Mouse (Mus musculus) bone marrow macrophage, adult 2 months (primary cell): ENCODE measurements around the gene Dnah6. TPM values are rescaled to one million over a fixed set of nuclear protein-coding genes. Genes with fewer than 3 reads are reported as not detected.

Source experiments
- H3K27ac ChIP-seq: 2 replicates; pipeline ENCODE4 v1.5.1; 2012; ENCODE audit warnings: low read depth, low read length; ENCODE audit not compliant: insufficient read depth
- H3K4me1 ChIP-seq: 2 replicates; pipeline ENCODE4 v1.6.1; 2012; ENCODE audit warnings: low read length; ENCODE audit not compliant: control insufficient read depth, insufficient read depth
- H3K4me3 ChIP-seq: 2 replicates; pipeline ENCODE4 v1.5.1; 2012; ENCODE audit warnings: mild to moderate bottlenecking, low read length, moderate library complexity; ENCODE audit not compliant: insufficient read depth
- CTCF ChIP-seq: IDR thresholded peaks from 2 replicates; pipeline ENCODE4 v1.5.1; 2012; ENCODE audit warnings: low read depth, mild to moderate bottlenecking, low read length, moderate library complexity
- POLR2A ChIP-seq: IDR thresholded peaks from 2 replicates; pipeline ENCODE4 v1.6.1; 2012; ENCODE audit warnings: mild to moderate bottlenecking, low read depth, low read length, borderline replicate concordance
- polyA plus RNA-seq: library from polyadenylated mRNA; stranded (reverse); fragments of >200 nt; gene quantifications from 2 replicates; pipeline ENCODE4 v1.2.4, GENCODE M21; 2012; ENCODE audit not compliant: missing spikeins, insufficient read depth, insufficient read length

Dnah6 gene
- polyA plus RNA-seq, 1 experiment, result not detected

DNA sequence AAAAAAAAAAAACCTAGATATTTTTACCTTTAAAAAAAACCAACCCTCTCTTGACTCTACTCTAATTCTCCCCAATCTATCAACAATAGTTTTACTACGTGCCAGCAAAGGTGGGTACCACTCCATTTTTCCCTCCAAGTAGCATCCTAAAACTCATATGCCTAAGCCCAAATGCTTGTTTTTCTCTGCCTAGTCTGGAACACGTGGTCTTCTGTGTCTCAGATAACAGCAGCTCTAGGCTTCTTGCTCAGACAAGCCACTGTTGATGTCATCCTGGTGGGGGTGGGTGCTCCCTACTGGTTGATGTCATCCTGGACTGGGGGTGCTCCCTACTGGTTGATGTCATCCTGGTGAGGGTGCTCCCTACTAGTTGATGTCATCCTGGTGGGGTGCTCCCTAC, 17.7 kb downstream of the Dnah6 start:
- TF ChIP-seq POLR2A (no peak), CTCF (no peak)
- Histone ChIP-seq H3K4me1 (peaks cover 4% of the 10 kb centered on the region), H3K27ac (no peak overlapping the region), H3K4me3 (no peak overlapping the region)

DNA sequence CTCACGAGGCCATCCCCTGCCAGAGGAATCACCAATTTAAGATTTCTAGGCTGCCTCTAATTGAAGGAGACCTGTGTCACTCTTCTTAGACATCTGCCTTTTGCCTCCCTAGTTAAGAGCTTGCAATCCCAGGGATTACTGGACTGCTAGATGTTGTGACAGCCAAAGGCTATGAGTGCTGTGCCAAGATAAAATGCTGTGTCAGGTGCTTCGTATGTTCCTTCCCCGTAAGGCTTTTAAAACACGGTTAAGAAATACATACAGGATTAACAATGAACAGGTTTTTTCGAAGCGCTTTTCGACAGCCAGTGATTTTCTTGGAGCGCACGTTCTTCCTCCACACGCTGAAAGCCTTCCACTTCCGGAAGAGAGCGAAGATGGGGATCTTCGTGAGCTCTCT, 26.2 kb downstream of the Dnah6 start:
- TF ChIP-seq POLR2A (no peak), CTCF (no peak)
- H3K4me1 ChIP-seq, result no peaks in the 10 kb centered on the region
- H3K4me3 ChIP-seq, result no peak overlapping the region
- no peak overlapping the region for H3K27ac ChIP-seq

DNA sequence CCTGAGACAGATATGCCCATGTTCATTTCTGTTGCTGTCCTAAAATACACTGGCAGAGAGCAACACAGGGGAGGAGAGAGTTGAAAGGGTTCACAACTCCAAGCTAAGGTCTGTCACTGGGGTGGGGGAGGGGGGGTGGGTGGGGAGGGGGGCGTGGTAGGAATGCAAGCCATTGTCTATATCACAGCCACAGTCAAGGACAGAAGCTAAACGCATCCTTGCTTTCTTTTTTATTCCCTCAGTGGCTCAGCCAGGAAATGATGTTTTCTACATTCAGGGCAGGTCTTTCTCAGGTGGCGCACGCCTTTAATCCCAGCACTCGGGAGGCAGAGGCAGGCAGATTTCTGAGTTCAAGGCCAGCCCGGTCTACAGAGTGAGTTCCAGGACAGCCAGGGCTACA, 30.7 kb downstream of the Dnah6 start:
- H3K27ac ChIP-seq, result no peak overlapping the region
- H3K4me3 ChIP-seq, result no peak overlapping the region
- TF ChIP-seq POLR2A (no peak), CTCF (no peak)
- H3K4me1 ChIP-seq, result no peaks in the 10 kb centered on the region

GRCm38 (mm10) chr6:73184276-73184675, 37.2 kb downstream of the Dnah6 start:
- H3K27ac ChIP-seq, result no peak overlapping the region
- TF ChIP-seq CTCF (no peak), POLR2A (no peak)
- no peak overlapping the region for H3K4me3 ChIP-seq
- peaks cover 6% of the 10 kb centered on the region for H3K4me1 ChIP-seq

DNA sequence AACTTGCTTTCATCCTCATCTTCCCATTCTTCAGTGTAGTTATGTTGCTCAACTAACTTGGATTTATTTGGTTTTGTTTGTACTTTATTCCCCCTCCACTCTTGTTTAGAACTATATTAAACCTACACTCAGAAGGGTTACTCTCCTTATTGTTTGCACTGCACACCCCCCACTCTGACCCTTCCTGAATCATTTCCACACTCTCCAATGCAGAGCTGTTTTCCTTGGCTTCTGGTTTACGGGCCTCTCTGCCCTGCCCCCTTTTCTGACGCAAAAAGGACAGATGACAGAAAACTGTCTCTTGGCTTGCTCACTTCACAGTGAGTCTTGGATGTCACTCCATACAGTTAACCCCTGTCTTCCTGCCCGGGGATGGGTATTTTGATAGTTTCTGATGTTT, 38.5 kb downstream of the Dnah6 start:
- Histone ChIP-seq H3K4me1 (peaks cover 6% of the 10 kb centered on the region), H3K4me3 (no peak overlapping the region), H3K27ac (no peak overlapping the region)
- TF ChIP-seq POLR2A, result no peak
- TF ChIP-seq CTCF, result no peak

DNA sequence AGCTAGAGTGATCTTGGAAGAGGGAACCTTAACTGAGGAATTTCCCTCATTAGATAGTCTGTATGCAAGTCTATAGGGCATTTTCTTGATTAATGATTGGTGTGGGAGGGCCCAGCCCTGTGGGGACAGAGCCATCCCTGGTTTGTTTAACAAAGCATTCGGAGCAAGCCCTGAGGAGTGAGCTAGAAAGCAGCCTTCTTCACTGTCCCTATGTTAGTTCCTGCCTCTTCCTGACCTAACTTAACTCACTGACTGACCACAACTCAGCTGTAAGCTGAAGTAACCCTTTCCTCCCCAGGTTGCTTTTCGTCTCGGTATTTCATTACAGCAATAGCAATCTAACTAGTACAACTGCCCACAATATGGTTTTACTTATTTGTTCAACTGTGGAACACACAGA, 39.0 kb downstream of the Dnah6 start:
- Histone ChIP-seq H3K4me3 (no peak overlapping the region), H3K27ac (no peak overlapping the region), H3K4me1 (peaks cover 6% of the 10 kb centered on the region)
- no peak for TF ChIP-seq POLR2A
- TF ChIP-seq CTCF, result no peak

GRCm38 (mm10) chr6:73182006-73182405, 39.4 kb downstream of the Dnah6 start:
- Histone ChIP-seq H3K27ac (no peak overlapping the region), H3K4me3 (no peak overlapping the region), H3K4me1 (peaks cover 6% of the 10 kb centered on the region)
- TF ChIP-seq POLR2A (no peak), CTCF (no peak)

DNA sequence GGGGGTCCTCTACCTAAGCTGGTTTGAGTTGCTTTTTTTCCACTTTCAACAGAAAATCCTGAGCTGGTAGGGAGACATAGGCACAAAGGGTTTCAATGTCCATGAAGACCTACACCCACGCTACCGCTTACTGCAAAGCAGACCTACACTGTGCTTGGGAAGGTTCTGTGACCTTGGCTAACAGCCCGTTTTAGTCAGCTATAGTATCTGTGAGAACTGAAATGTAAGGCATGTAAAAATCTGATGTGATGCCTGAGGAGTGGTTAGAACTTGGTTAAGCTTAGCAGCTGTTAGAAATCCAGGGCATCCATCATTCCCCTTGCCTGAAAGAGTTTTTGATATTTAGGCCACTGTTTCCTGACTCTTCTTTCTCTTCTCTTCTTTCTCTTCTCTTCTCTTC, 46.3 kb downstream of the Dnah6 start:
- no peak overlapping the region for H3K4me3 ChIP-seq
- no peaks in the 10 kb centered on the region for H3K4me1 ChIP-seq
- TF ChIP-seq CTCF (no peak), POLR2A (no peak)
- H3K27ac ChIP-seq, result no peak overlapping the region

DNA sequence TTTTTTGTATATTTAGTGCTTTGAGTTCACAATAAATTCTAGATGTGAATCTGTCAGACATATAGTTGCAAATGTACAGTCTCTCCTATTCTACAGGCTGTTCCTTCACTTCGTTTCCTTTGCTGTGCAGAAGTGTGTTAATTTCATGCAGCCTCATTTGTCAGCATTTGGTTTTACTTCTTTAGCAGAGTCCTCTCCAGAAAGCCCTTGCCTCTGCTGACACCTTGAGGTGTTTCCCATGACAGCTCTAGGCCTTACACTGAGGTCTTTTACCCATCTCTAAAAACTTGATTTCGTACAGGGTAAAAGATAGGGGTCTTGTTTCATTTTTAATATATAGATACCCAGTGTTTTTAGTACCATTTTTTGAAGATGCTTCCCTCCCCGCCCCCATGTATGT, 54.2 kb downstream of the Dnah6 start:
- Histone ChIP-seq H3K27ac (no peak overlapping the region), H3K4me3 (no peak overlapping the region), H3K4me1 (peaks cover 12% of the 10 kb centered on the region)
- TF ChIP-seq POLR2A, result no peak
- no peak for TF ChIP-seq CTCF

DNA sequence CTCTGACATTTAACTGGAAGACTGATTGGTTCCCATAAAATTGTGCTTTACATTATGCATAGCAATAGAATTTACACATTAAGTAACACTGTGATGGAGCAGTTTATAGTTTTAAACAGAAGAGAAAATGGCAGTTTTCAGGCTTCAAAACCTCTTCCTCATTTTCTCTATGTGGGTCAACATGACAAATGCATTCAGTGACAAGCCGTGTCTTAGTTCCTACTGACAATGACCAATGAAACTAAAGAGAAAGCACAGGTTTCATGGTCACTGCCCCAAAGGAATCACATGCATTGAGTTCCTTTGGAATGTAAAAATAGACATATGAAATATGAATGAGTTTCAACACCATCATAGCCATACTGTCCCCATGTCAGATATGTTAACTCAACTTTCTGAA, 58.5 kb downstream of the Dnah6 start:
- no peak overlapping the region for H3K27ac ChIP-seq
- TF ChIP-seq POLR2A (no peak), CTCF (no peak)
- peaks cover 12% of the 10 kb centered on the region for H3K4me1 ChIP-seq
- H3K4me3 ChIP-seq, result no peak overlapping the region

DNA sequence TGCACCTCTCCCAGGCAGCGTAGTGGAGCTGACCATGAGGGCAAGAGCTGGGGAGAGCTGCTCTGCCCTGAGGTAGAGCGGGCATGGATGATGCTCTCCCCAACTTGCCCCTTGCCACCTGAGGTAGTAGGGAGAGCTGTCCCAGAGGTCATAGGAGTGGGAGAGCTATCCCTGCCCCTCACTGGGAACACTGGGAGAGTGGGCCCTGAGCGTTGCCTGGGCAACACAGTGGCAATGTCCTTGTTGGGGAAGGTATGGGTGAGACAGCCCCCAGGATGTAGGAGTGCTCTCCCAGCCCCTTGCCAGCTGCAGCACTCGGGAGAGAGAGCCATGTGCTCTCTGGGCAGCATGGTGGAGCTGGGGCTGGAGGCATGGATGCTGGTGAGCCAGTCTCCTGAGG, 60.1 kb downstream of the Dnah6 start:
- no peak overlapping the region for H3K27ac ChIP-seq
- H3K4me1 ChIP-seq, result peaks cover 7% of the 10 kb centered on the region
- TF ChIP-seq POLR2A (no peak), CTCF (no peak)
- H3K4me3 ChIP-seq, result no peak overlapping the region
